Mouse (Mus musculus): ENCODE data around the gene Gm1113.

DNA sequence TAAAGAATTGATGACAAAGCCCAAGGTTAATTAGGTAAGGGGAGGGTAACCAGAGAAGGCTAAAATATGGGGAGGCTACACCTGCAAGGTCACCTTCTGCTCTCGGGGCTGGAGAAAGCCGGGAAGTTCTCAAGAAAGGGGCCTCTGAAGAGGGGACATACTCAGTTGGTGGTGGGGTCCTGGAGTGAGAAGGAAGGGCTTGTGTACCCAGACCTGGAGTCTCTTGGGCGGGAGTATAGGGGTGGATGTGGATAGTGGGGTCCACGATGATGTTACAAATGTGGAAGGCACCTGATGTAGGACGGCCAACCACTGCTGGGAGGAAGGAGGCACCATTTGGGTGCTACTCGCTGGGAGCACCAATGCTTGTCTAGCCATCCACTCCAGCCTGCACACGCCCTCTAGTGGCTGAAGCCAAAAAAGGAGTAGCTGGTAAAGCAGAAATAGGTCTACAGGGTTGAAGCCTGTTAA lies 5.9 kb upstream of the Gm1113 start:
- no peak for TF ChIP-seq FLI1 (IDR thresholded peaks at IDR 0.05; ENCODE audit: low read length)
- TF ChIP-seq GATA1 (IDR thresholded peaks at IDR 0.05; ENCODE audit: borderline replicate concordance, low read length): no peak
